Mouse (Mus musculus) megakaryocyte, embryonic 14.5 days (primary cell): Measurements from ENCODE around the gene Clip2. TPM values are rescaled to one million over a fixed set of nuclear protein-coding genes. Genes with fewer than 3 reads are reported as not detected.

Source experiments
- H3K27me3 ChIP-seq: replicated peaks from 2 replicates; pipeline ENCODE3; 2012; ENCODE audit warnings: inconsistent platforms
- H3K36me3 ChIP-seq: replicated peaks from 2 replicates; pipeline ENCODE3; 2012; ENCODE audit warnings: low read length, inconsistent platforms, mixed read lengths
- H3K4me1 ChIP-seq: 2 replicates; pipeline ENCODE4 v1.6.1; 2012; ENCODE audit warnings: inconsistent platforms
- H3K4me3 ChIP-seq: replicated peaks from 2 replicates; pipeline ENCODE3; 2012; ENCODE audit warnings: moderate library complexity, mild to moderate bottlenecking, inconsistent platforms
- H3K9me3 ChIP-seq: 2 replicates; pipeline ENCODE4 v1.6.1; 2012; ENCODE audit warnings: inconsistent platforms
- FLI1 ChIP-seq: IDR thresholded peaks from 2 replicates; pipeline ENCODE4 v1.6.1; 2012; ENCODE audit warnings: low read length, inconsistent platforms, mixed read lengths
- GATA1 ChIP-seq: IDR thresholded peaks from 3 replicates; pipeline ENCODE4 v1.6.1; 2012; ENCODE audit warnings: mixed read lengths, low read length, inconsistent platforms, borderline replicate concordance
- polyA plus RNA-seq: library from polyadenylated mRNA; stranded (reverse); fragments of >175 nt; gene quantifications from 2 replicates; pipeline ENCODE4 v1.2.3, GENCODE M21; 2012; ENCODE audit warnings: low replicate concordance; ENCODE audit not compliant: insufficient read depth

Clip2 gene
- polyA plus RNA-seq, 1 experiment, result 32.0 TPM

DNA sequence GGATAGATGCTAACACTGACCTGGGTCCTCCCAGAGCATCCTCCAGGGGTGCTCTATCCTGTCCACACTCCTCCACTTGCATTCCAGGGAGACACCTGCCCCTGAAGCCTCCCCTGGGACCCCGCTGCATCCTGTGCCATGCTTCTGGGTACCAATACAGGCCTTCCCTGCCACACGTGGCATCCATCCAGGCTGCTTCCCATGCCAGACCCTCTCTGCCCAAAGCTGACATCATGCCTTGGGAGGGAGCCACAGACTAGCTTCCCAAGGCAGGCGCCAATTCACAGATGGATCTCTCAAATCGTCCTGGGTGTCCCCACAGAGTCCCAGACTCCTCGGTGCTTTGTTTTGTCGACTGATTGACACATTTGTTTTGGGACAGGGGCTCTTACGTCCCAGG is 21.4 kb downstream of the Clip2 start:
- H3K27me3 ChIP-seq, result no peaks in the 10 kb centered on the region
- TF ChIP-seq FLI1 (no peak), GATA1 (no peak)
- H3K9me3 ChIP-seq, result no peaks in the 10 kb centered on the region
- no peak overlapping the region for H3K4me3 ChIP-seq
- peaks cover 70% of the 10 kb centered on the region for H3K4me1 ChIP-seq
- H3K36me3 ChIP-seq, result peaks cover 78% of the 10 kb centered on the region

DNA sequence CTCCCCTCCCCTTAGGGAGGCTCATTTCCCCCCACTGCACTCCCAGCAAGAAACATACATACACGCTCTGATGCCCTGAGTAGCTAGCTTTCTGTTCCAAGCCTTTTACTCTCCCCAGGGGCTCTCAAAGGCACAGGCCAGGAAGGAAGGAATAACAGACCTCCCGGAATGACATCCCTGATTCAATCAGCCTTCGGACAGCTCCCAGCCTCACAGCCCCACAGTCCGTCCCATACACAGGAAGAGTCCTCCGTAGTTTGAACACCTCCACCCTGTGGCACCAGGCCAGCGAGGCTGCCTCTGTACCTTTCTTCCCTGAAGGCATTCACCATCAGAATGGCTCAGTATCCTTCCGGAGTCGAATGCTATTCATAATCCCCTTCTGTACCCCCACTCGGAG is 23.7 kb downstream of the Clip2 start:
- Histone ChIP-seq H3K27me3 (no peaks in the 10 kb centered on the region), H3K4me3 (no peak overlapping the region), H3K9me3 (no peaks in the 10 kb centered on the region), H3K4me1 (peaks cover 52% of the 10 kb centered on the region), H3K36me3 (peaks cover 72% of the 10 kb centered on the region)
- TF ChIP-seq GATA1 (no peak), FLI1 (no peak)

DNA sequence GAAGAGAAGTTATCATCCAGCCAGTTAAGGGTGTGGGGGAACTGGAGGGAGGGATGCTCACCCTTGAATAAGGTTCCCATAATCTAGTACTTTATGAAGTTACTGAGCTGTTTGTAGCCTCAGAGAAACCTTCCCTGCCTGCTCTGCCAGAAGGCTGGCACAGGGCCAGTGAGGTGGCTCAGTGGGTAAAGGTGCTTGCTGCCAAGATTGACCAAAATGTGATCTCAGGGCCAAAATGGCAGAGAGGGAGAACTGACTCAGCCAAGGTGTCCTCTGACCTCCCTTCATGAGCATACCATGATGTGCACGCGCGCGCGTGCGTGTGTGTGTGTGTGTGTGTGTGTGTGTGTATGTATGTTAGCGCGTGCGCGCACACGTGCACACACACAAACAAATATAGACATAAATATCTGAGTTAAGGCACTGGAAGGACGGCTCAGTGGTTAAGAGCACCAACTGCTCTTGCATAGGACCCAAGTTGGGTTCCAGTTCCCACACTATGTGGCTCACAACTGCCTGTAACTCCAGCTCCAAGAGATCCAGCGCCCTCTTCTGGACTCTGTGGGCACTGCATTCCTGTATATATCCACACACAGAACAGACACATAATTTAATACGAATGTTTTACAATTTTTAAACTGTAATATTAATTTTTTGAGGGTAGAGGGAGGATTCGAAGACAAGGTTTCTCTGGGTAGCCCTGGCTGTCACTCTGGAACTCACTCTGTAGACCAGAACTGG is 26.1 kb downstream of the Clip2 start:
- H3K9me3 ChIP-seq, result no peaks in the 10 kb centered on the region
- no peak overlapping the region for H3K4me3 ChIP-seq
- peaks cover 47% of the 10 kb centered on the region for H3K4me1 ChIP-seq
- H3K36me3 ChIP-seq, result peaks cover 75% of the 10 kb centered on the region
- TF ChIP-seq FLI1 (no peak), GATA1 (no peak)
- no peaks in the 10 kb centered on the region for H3K27me3 ChIP-seq

DNA sequence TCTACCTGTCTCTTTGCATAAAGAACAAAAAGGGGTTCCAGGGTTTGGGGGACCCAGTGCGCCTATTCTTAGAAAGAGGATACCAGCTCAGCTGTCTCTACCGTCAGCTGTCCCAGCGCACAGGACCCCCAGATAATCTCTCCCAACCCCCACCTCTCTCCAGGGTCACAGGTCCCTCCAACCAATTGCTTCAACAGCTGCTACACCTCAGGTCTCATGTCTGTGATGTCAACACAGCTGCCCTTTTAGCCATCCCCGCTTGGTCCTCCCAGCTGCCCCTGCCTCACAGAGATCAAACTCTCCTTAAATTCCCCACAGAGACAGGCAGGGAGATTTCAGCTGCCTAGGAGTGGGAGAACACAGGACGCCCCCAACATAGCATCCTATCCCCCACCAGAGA is 28.5 kb downstream of the Clip2 start:
- no peak for TF ChIP-seq FLI1
- TF ChIP-seq GATA1, result no peak
- Histone ChIP-seq H3K9me3 (no peaks in the 10 kb centered on the region), H3K27me3 (no peaks in the 10 kb centered on the region), H3K4me1 (peaks cover 46% of the 10 kb centered on the region), H3K4me3 (no peak overlapping the region), H3K36me3 (peaks cover 81% of the 10 kb centered on the region)

DNA sequence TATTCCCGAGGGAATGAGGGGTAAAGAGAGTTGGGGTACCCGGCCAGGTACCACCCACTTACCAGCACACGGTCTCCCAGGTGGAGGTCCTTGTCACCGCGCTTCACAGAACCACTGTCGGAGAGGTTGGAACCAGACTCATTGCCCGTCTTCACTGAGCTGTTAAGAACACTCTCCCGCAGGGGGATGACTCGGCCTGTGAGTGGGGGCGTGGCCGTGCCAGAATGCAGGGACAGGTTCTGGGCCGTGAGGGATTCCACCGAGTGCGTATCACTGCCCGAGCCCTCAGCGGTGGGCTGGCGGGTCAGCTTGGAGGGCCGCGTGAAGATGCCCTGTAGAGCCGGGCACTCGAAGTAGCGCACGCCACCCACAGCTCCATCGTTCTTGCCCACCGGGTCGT is 29.7 kb downstream of the Clip2 start:
- peaks cover 82% of the 10 kb centered on the region for H3K36me3 ChIP-seq

DNA sequence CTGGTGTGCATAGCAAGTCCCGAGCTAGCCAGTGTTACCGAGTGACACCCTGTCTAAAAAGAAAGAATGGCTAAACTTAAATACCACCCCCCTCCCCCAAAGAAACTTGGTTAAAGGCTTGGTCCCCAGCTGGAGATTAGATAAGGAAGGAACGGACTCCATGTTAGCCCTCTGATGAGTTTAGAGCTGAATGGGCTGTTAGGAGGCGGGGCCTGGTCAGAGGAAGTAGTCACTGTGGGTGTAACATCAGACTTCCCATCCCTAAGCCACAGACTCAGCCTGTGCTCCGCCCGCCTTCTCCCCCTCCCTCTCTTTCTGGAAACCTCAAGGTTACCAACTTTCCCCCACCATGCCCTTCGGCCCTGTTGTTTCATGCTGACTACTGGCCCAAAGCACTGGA is 30.4 kb downstream of the Clip2 start:
- peaks cover 85% of the 10 kb centered on the region for H3K36me3 ChIP-seq

More for the DNA sequence above, 29.7 kb downstream of the Clip2 start:
- Histone ChIP-seq H3K4me1 (peaks cover 42% of the 10 kb centered on the region), H3K27me3 (no peaks in the 10 kb centered on the region), H3K9me3 (no peaks in the 10 kb centered on the region), H3K4me3 (no peak overlapping the region)
- TF ChIP-seq FLI1 (no peak), GATA1 (no peak)

DNA sequence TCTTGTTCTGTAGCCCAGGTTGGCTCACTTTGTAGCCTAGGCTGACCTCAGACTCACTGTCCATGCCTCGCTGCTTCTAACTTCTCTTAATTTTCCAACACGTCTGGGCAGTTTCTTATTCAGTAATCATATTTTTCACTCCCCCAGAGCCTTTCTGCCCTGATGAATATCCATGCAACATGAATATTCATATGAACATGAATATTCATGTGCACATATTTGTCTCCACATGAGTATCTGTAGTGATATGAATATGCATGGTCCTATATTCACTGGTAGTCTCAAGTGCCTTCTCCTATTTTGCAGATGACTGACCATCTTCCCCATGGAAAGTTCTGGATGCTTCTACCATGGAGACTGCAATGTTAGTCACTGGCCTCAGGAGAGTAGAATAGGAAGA is 31.1 kb downstream of the Clip2 start:
- peaks cover 2% of the 10 kb centered on the region for H3K27me3 ChIP-seq
- H3K4me1 ChIP-seq, result peaks cover 41% of the 10 kb centered on the region
- H3K36me3 ChIP-seq, result peaks cover 87% of the 10 kb centered on the region
- peaks cover 5% of the 10 kb centered on the region for H3K9me3 ChIP-seq
- TF ChIP-seq GATA1 (no peak), FLI1 (no peak)
- H3K4me3 ChIP-seq, result no peak overlapping the region

More for the DNA sequence above, 30.4 kb downstream of the Clip2 start:
- Histone ChIP-seq H3K9me3 (peaks cover 2% of the 10 kb centered on the region; the same call in 1 of the 2 replicates), H3K4me3 (peak overlapping the region; percentile 59), H3K27me3 (peaks cover under 1% of the 10 kb centered on the region), H3K4me1 (peaks cover 42% of the 10 kb centered on the region)
- no peak for TF ChIP-seq GATA1
- no peak for TF ChIP-seq FLI1

DNA sequence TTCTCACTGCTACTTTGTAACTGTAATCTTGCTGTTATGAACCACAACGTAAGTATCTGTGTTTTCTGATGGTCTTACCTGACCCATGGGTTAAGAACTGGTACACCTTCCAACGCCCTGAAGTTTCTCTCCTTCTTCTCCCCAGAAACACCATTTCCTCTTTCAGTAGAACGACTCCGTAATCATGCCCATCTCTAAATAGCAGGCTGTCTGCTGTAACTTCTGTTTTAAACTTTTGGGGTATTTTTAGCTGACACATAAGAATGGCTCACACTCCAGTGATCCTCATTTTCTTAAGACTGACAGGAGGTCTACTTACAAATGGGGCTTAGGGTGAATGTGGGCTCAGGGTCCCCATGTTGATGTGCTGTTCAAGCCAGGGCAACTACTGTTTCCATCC is 32.1 kb downstream of the Clip2 start:
- TF ChIP-seq GATA1, result no peak
- Histone ChIP-seq H3K36me3 (peaks cover 88% of the 10 kb centered on the region), H3K9me3 (peaks cover 11% of the 10 kb centered on the region), H3K4me3 (no peak overlapping the region), H3K27me3 (peaks cover 2% of the 10 kb centered on the region), H3K4me1 (peaks cover 35% of the 10 kb centered on the region)

DNA sequence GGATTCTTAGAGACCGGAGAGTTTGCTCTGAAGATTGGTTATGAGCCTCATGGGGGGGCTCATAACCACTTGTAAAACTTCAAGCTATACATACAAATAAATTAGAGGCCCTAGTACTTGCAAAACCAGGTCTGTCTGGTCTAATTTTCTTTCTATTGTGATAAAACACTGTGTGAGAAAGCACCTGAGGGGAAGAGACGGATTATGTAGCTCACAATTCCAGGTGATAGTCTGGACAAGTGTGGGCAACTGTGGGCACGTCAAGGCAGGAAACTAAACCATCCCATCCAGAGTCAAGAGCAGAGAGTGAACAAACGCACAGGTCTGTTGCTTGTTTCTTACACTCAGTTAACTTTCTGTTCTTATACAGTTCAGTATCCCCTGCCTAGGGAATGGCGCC is 32.8 kb downstream of the Clip2 start:
- H3K4me1 ChIP-seq, result peaks cover 35% of the 10 kb centered on the region
- peaks cover 2% of the 10 kb centered on the region for H3K27me3 ChIP-seq
- no peak overlapping the region for H3K4me3 ChIP-seq
- H3K9me3 ChIP-seq, result peaks cover 11% of the 10 kb centered on the region
- TF ChIP-seq FLI1, result no peak
- no peak for TF ChIP-seq GATA1
- H3K36me3 ChIP-seq, result peaks cover 89% of the 10 kb centered on the region

DNA sequence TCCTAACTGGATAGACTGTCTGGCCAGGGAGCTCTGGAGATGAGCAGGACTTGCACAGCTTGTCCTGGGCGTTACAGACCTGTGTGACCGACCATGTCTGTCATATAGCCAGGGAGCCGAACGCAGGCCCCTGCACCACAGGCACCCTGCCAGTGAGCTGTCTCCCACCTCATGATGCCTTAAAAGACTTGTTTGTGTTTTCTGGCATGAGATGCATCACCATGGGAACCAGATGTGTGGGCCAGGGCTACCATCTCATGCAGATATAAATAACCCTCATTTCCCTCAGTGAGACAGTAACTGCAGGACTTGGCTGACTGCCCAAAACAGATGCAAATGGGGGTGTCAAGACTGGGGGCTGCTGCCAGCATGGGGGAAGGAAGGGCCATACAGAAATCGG is 40.1 kb downstream of the Clip2 start:
- Histone ChIP-seq H3K9me3 (peaks cover 11% of the 10 kb centered on the region), H3K4me3 (no peak overlapping the region), H3K4me1 (peaks cover 33% of the 10 kb centered on the region), H3K36me3 (peaks cover 92% of the 10 kb centered on the region), H3K27me3 (peaks cover 2% of the 10 kb centered on the region)
- TF ChIP-seq FLI1, result no peak
- TF ChIP-seq GATA1, result no peak
